9 mouse cellular contexts compared by ENCODE assay signal in the genomic region with DNA sequence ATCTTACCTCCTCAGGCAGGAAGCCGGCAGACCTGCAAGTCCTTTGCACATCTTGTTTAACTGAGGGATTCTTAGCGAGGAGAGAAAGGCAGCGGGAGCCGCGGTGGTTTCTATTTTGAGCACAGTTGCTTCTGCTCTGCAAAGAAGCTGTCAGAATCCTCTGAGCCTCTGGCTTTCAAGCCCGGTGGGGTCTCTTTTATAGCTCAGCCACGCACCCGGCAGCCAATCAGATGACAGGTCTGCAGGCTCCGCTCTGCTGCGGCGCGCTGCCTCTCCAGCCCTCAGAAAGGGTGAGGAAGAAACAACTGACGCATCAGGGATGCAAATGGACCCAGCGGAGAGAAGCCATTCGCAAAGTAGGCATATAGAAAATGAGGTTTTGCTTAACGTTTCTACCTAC. TPM values are rescaled to one million over a fixed set of nuclear protein-coding genes. Genes with fewer than 3 reads are reported as not detected.
DNase-seq lines count a peak whose midpoint lies in the region; ATAC-seq lines count a peak whose summit lies in the region.
"Had no signal": no experiment of that assay in that cellular context is flagged by ENCODE, and none has a peak within 500 bp of the region (broad histone marks: within the 10 kb centered on the region; RNA-seq: fewer than 3 reads in every experiment).

Gene Rgs4 (minus strand): TSS at position 170 of the 400 bp plus-strand sequence.

- DNase-seq in urinary bladder, adult 18-20 months (ENCODE audit: low spot score in 2 of 2), result peak; percentile 9 to 18
- no peak for DNase-seq in urinary bladder, postnatal 10 days (ENCODE audit: low spot score)
- DNase-seq in heart, postnatal 10 days, result peak; percentile 47 to 52
- DNase-seq in kidney, postnatal 4 days, result peak; percentile 65 to 74
- DNase-seq in yolk sac, embryonic 10.5 days (ENCODE audit: low spot score), result peak; percentile 56

- peak; percentile 99 for ATAC-seq in forebrain, embryonic 16.5 days
- no peak for ATAC-seq in liver, embryonic 12.5 days
- peak; percentile 98 for ATAC-seq in neural tube, embryonic 14.5 days (ENCODE audit: low read depth)

- intact Hi-C loops in heart, postnatal 10 days (cut with DNase I), result loop anchor here (5.0 kb wide), 2 partner anchors 170 to 215 kb away; partner anchors contain the start of gene Nuf2

- H3K27ac ChIP-seq in forebrain, embryonic 16.5 days (ENCODE audit: low read length), result peak within 1 kb of the TSS; percentile 69
- H3K27ac ChIP-seq in liver, embryonic 12.5 days, result no peak within 1 kb of the TSS
- H3K27ac ChIP-seq in neural tube, embryonic 14.5 days (ENCODE audit: low read depth, low read length), result peak within 1 kb of the TSS; percentile 56
- H3K27ac ChIP-seq: liver, embryonic 14.5 days had no signal

- under 1% methylated on average over 16 of the region's 16 CpGs for WGBS in forebrain, embryonic 16.5 days
- WGBS in liver, embryonic 12.5 days (ENCODE audit: insufficient replicate concordance), result 2% methylated on average over 16 of the region's 16 CpGs
- WGBS in neural tube, embryonic 14.5 days, result under 1% methylated on average over 16 of the region's 16 CpGs

- H3K9me3 ChIP-seq in forebrain, embryonic 16.5 days (ENCODE audit: control insufficient read depth, low read length), result no peaks in the 10 kb centered on the region
- H3K9me3 ChIP-seq in liver, embryonic 12.5 days (replicated peaks), result no peaks in the 10 kb centered on the region
- H3K9me3 ChIP-seq in neural tube, embryonic 14.5 days (ENCODE audit: control insufficient read depth, low read length), result no peaks in the 10 kb centered on the region

- H3K36me3 ChIP-seq in forebrain, embryonic 16.5 days (ENCODE audit: control insufficient read depth, insufficient read depth), result no peaks in the 10 kb centered on the region
- no peaks in the 10 kb centered on the region for H3K36me3 ChIP-seq in liver, embryonic 12.5 days
- H3K36me3 ChIP-seq in neural tube, embryonic 14.5 days (ENCODE audit: control insufficient read depth, insufficient read depth, low read length), result no peaks in the 10 kb centered on the region

- peak within 1 kb of the TSS; percentile 62 for H3K4me2 ChIP-seq in forebrain, embryonic 16.5 days (ENCODE audit: low read length)
- H3K4me2 ChIP-seq in liver, embryonic 12.5 days, result peak within 1 kb of the TSS; percentile 40
- H3K4me2 ChIP-seq in neural tube, embryonic 14.5 days (ENCODE audit: low read depth, low read length), result peak within 1 kb of the TSS; percentile 45

- H3K9ac ChIP-seq in forebrain, embryonic 16.5 days (replicated peaks; ENCODE audit: low read depth, low read length), result peak within 1 kb of the TSS; percentile 55
- no peak within 1 kb of the TSS for H3K9ac ChIP-seq in liver, embryonic 12.5 days
- H3K9ac ChIP-seq in neural tube, embryonic 14.5 days (replicated peaks; ENCODE audit: low read depth, low read length), result peak within 1 kb of the TSS; percentile 12
- H3K9ac ChIP-seq: liver, embryonic 14.5 days had no signal

- peaks cover 6% of the 10 kb centered on the region for H3K4me1 ChIP-seq in forebrain, embryonic 16.5 days (replicated peaks; ENCODE audit: control insufficient read depth, insufficient read depth, low read length)
- H3K4me1 ChIP-seq in liver, embryonic 12.5 days, result no peaks in the 10 kb centered on the region
- H3K4me1 ChIP-seq in neural tube, embryonic 14.5 days (ENCODE audit: control insufficient read depth, insufficient read depth, low read length), result 0 out of 2 replicates have a peak, but pooled peaks cover 4% of the 10 kb centered on the region

- H3K27me3 ChIP-seq in forebrain, embryonic 16.5 days (replicated peaks; ENCODE audit: control insufficient read depth, insufficient read depth, low read length), result no peaks in the 10 kb centered on the region
- peaks cover 13% of the 10 kb centered on the region; the same call in 1 of the 2 replicates for H3K27me3 ChIP-seq in liver, embryonic 12.5 days (replicated peaks)
- H3K27me3 ChIP-seq in neural tube, embryonic 14.5 days (ENCODE audit: control insufficient read depth, insufficient read depth, low read length), result no peaks in the 10 kb centered on the region

- H3K4me3 ChIP-seq in forebrain, embryonic 16.5 days (replicated peaks; ENCODE audit: low read length), result peak within 1 kb of the TSS; percentile 41
- peak within 1 kb of the TSS; percentile 21 for H3K4me3 ChIP-seq in liver, embryonic 12.5 days
- peak within 1 kb of the TSS; percentile 32 for H3K4me3 ChIP-seq in neural tube, embryonic 14.5 days (ENCODE audit: low read depth, low read length)

RNA-seq across cellular contexts. Expression of gene Rgs4, which starts in this region (rescaled TPM):
- 64.1 and 89.6 TPM in 2 replicates for polyA plus RNA-seq in forebrain, embryonic 16.5 days (2015; fragmentation: Nextera tagmentation; extraction: Ambion mirVana)
- total RNA-seq in heart, postnatal 10 days (2021), result 10 to 100 TPM; 13.4 to 19.0 TPM
- 0.41 and 0.49 TPM in 2 replicates for polyA plus RNA-seq in liver, embryonic 12.5 days (2016; fragmentation: Nextera tagmentation; extraction: Ambion mirVana)
- 83.9 and 109 TPM in 2 replicates for polyA plus RNA-seq in neural tube, embryonic 14.5 days (2014; fragmentation: Nextera tagmentation; extraction: Ambion mirVana)

Comparison
In these comparisons a context has a peak if more than half of its experiments do, and no peak if none do; other contexts are left out.
1. RNA of gene Rgs4 (polyA plus RNA-seq): 64.1 to 89.6 TPM in forebrain, embryonic 16.5 days and 83.9 to 109 TPM in neural tube, embryonic 14.5 days; 0.41 to 0.49 TPM in liver, embryonic 12.5 days; every median in the first group is over 10 times any median in the second.
2. Peak in every context shown above with its lines, with median percentiles within 50 percentile points of each other: H3K4me2 ChIP-seq and H3K4me3 ChIP-seq.